Mouse (Mus musculus): ENCODE measurements at regions not wholly inside any gene's neighbourhood (a gene's known extent, or its start where the extent isn't known, plus 50 kb on each side); places are given as distances from the start of the nearest gene placed in this dataset.

GRCm38 (mm10) chr13:113518144-113518543 lies 100.2 kb downstream of the Snx18 start:
- Histone ChIP-seq H3K9me3 (ENCODE audit: control insufficient read depth, low read length) (no peaks in the 10 kb centered on the region), H3K4me1 (replicated peaks; ENCODE audit: control insufficient read depth in 2 of 2, insufficient read depth in 2 of 2, low read length in 1 of 2) (no peaks in the 10 kb centered on the region), H3K9ac (replicated peaks) (no peak overlapping the region), H3K27me3 (ENCODE audit: control insufficient read depth, insufficient read depth, low read length) (no peaks in the 10 kb centered on the region), H3K27ac (no peak overlapping the region), H3K4me2 (ENCODE audit: low read depth) (no peak overlapping the region), H3K4me3 (ENCODE audit: insufficient read depth in 1 of 2, low read depth in 2 of 2, low read length in 2 of 2) (no peak overlapping the region), H3K36me3 (replicated peaks; ENCODE audit: control insufficient read depth, insufficient read depth, low read depth) (no peaks in the 10 kb centered on the region)
- ATAC-seq (ENCODE audit: insufficient read depth) = no peak
- no peak for DNase-seq (ENCODE audit: low read depth in 3 of 3, low spot score in 3 of 3)
- 51% methylated on average over 6 of the region's 6 CpGs for WGBS (ENCODE audit: insufficient replicate concordance)
- TF ChIP-seq CTCF (IDR thresholded peaks at IDR 0.05; ENCODE audit: low read depth) (no peak), EP300 (IDR thresholded peaks at IDR 0.05; ENCODE audit: low read depth) (no peak)

GRCm38 (mm10) chr13:113516102-113516501 lies 102.3 kb downstream of the Snx18 start:
- H3K4me3 ChIP-seq (ENCODE audit: insufficient read depth in 1 of 2, low read depth in 2 of 2, low read length in 2 of 2) = no peak overlapping the region
- no peak for TF ChIP-seq EP300 (IDR thresholded peaks at IDR 0.05; ENCODE audit: low read depth)
- no peak for TF ChIP-seq CTCF (IDR thresholded peaks at IDR 0.05; ENCODE audit: low read depth)
- WGBS (ENCODE audit: insufficient replicate concordance) = 72% methylated on average over 1 of the region's 1 CpGs

GRCm38 (mm10) chr13:113515162-113515600 lies 103.2 kb downstream of the Snx18 start:
- ATAC-seq (ENCODE audit: insufficient read depth) (no peak), DNase-seq (ENCODE audit: low read depth in 3 of 3, low spot score in 3 of 3) (no peak)

More at GRCm38 (mm10) chr13:113516102-113516501, 102.3 kb downstream of the Snx18 start:
- Histone ChIP-seq H3K27ac (no peak overlapping the region), H3K9ac (replicated peaks) (no peak overlapping the region), H3K4me1 (replicated peaks; ENCODE audit: control insufficient read depth in 2 of 2, insufficient read depth in 2 of 2, low read length in 1 of 2) (no peaks in the 10 kb centered on the region), H3K9me3 (ENCODE audit: control insufficient read depth, low read length) (no peaks in the 10 kb centered on the region), H3K36me3 (replicated peaks; ENCODE audit: control insufficient read depth, insufficient read depth, low read depth) (no peaks in the 10 kb centered on the region), H3K4me2 (ENCODE audit: low read depth) (no peak overlapping the region), H3K27me3 (ENCODE audit: control insufficient read depth, insufficient read depth, low read length) (no peaks in the 10 kb centered on the region)
- no peak for DNase-seq (ENCODE audit: low read depth in 3 of 3, low spot score in 3 of 3)
- no peak for ATAC-seq (ENCODE audit: insufficient read depth)

GRCm38 (mm10) chr13:113509403-113510185 lies 108.8 kb downstream of the Snx18 start:
- Histone ChIP-seq H3K4me2 (ENCODE audit: low read depth) (no peak overlapping the region), H3K9me3 (ENCODE audit: control insufficient read depth, low read length) (no peaks in the 10 kb centered on the region), H3K36me3 (replicated peaks; ENCODE audit: control insufficient read depth, insufficient read depth, low read depth) (no peaks in the 10 kb centered on the region), H3K27me3 (ENCODE audit: control insufficient read depth, insufficient read depth, low read length) (no peaks in the 10 kb centered on the region), H3K4me1 (replicated peaks; ENCODE audit: control insufficient read depth in 2 of 2, insufficient read depth in 2 of 2, low read length in 1 of 2) (no peaks in the 10 kb centered on the region), H3K4me3 (ENCODE audit: insufficient read depth in 1 of 2, low read depth in 2 of 2, low read length in 2 of 2) (no peak overlapping the region), H3K27ac (no peak overlapping the region), H3K9ac (replicated peaks) (no peak overlapping the region)
- no peak for DNase-seq (ENCODE audit: low read depth in 3 of 3, low spot score in 3 of 3)
- no peak for ATAC-seq (ENCODE audit: insufficient read depth)
- WGBS (ENCODE audit: insufficient replicate concordance) = 65% methylated on average over 10 of the region's 10 CpGs
- no peak for TF ChIP-seq EP300 (IDR thresholded peaks at IDR 0.05; ENCODE audit: low read depth)
- TF ChIP-seq CTCF (IDR thresholded peaks at IDR 0.05; ENCODE audit: low read depth) = no peak

More at GRCm38 (mm10) chr13:113515162-113515600, 103.2 kb downstream of the Snx18 start:
- no peaks in the 10 kb centered on the region for H3K9me3 ChIP-seq (ENCODE audit: control insufficient read depth, low read length)
- no peak overlapping the region for H3K4me2 ChIP-seq (ENCODE audit: low read depth)
- H3K9ac ChIP-seq (replicated peaks) = no peak overlapping the region
- WGBS (ENCODE audit: insufficient replicate concordance) = 17% methylated on average over 7 of the region's 7 CpGs
- H3K27me3 ChIP-seq (ENCODE audit: control insufficient read depth, insufficient read depth, low read length) = no peaks in the 10 kb centered on the region
- TF ChIP-seq EP300 (IDR thresholded peaks at IDR 0.05; ENCODE audit: low read depth) (no peak), CTCF (IDR thresholded peaks at IDR 0.05; ENCODE audit: low read depth) (peak; percentile 22; the same call in 1 of the 2 replicates)
- no peaks in the 10 kb centered on the region for H3K4me1 ChIP-seq (replicated peaks; ENCODE audit: control insufficient read depth in 2 of 2, insufficient read depth in 2 of 2, low read length in 1 of 2)
- no peak overlapping the region for H3K4me3 ChIP-seq (ENCODE audit: insufficient read depth in 1 of 2, low read depth in 2 of 2, low read length in 2 of 2)
- no peak overlapping the region for H3K27ac ChIP-seq
- H3K36me3 ChIP-seq (replicated peaks; ENCODE audit: control insufficient read depth, insufficient read depth, low read depth) = no peaks in the 10 kb centered on the region

- no peak overlapping the region for H3K27ac ChIP-seq
- TF ChIP-seq CTCF (IDR thresholded peaks at IDR 0.05; ENCODE audit: low read depth) (no peak), EP300 (IDR thresholded peaks at IDR 0.05; ENCODE audit: low read depth) (no peak)
- H3K9ac ChIP-seq (replicated peaks) = no peak overlapping the region
- H3K27me3 ChIP-seq (ENCODE audit: control insufficient read depth, insufficient read depth, low read length) = no peaks in the 10 kb centered on the region
- no peaks in the 10 kb centered on the region for H3K36me3 ChIP-seq (replicated peaks; ENCODE audit: control insufficient read depth, insufficient read depth, low read depth)
- H3K9me3 ChIP-seq (ENCODE audit: control insufficient read depth, low read length) = no peaks in the 10 kb centered on the region
- no peaks in the 10 kb centered on the region for H3K4me1 ChIP-seq (replicated peaks; ENCODE audit: control insufficient read depth in 2 of 2, insufficient read depth in 2 of 2, low read length in 1 of 2)
- DNase-seq (ENCODE audit: low read depth in 3 of 3, low spot score in 3 of 3) = no peak
- WGBS (ENCODE audit: insufficient replicate concordance) = 35% methylated on average over 11 of the region's 11 CpGs
- no peak overlapping the region for H3K4me2 ChIP-seq (ENCODE audit: low read depth)
- ATAC-seq (ENCODE audit: insufficient read depth) = no peak
- H3K4me3 ChIP-seq (ENCODE audit: insufficient read depth in 1 of 2, low read depth in 2 of 2, low read length in 2 of 2) = no peak overlapping the region
Measured at GRCm38 (mm10) chr13:113508124-113508728, 110.1 kb downstream of the Snx18 start.

Data from liver, embryonic 14.5 days (tissue).